Mouse (Mus musculus) right cerebral cortex, postnatal 14 days (tissue): Measurements from ENCODE around the gene Cd300lb.
"Not testable (repeated sequence)": the region's sequence is repeated elsewhere in the genome, so short reads cannot be mapped to it uniquely, and the experiment has no call there.

Experiments used
- DNase-seq: peaks from one replicate; pipeline ENCODE4 v3.0.0; 2022

The Cd300lb gene

DNA sequence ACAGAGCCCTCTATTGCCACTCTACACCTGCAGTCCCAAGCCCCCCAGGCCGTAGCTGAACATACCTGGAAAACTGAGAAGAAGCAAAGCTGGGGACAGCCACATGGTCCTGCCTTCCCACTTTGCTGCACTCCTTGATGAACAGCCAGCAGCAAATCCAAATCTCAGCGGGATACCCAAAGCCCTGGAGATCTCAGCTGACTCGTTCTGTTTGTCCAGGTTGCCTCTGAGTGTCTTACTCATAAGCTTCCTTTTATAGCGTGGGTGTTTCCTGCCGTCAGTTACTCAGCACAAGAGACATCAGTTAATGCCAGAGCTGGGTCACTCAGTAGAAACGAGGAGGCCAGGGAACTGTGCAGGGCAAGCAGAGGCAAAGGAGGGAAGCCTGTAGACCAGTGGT is at the start of gene Cd300lb:
TSS of gene Cd300lb (minus strand) at position 243 of the 400 bp plus-strand sequence.
- DNase-seq: no peak

DNA sequence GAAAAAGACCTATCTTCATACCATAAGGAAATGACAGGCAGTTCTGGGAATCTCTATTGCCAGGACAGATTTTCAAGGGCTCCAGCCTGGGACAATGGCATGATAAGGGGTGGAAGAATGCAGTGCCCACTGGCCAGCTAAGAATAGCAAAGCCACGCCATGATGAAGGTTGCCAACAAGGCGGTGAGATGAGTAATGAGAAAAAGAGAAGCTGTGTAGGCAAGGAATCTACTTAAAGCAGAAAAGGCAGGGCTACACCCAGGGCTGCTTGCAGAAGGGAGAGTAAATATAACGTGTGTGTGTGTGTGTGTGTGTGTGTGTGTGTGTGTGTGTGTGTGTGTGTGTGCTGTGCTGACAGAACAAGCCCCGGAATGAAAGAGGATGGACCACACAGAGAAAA is 47.7 kb upstream of the Cd300lb start:
- no peak for DNase-seq

DNA sequence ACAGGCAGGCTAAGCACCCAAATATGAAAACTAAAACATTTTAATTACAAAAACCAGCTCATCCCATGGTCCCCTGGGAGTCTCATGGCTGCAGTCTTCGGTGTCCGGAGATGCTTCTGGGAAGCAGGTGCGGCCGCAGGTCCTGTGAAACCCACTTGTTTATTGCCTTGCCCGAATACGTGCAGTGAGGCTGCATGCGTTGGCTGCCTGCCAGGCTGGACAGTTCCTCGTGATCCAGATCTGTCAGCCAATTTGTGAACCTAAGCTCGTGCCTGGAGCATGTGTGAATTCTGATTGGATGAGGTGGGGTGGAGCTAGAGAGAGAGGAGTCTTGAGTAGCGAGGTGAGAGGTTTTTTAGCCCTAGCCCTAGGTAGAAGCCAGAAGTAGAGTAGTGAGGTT is 38.5 kb upstream of the Cd300lb start:
- DNase-seq: no peak

DNA sequence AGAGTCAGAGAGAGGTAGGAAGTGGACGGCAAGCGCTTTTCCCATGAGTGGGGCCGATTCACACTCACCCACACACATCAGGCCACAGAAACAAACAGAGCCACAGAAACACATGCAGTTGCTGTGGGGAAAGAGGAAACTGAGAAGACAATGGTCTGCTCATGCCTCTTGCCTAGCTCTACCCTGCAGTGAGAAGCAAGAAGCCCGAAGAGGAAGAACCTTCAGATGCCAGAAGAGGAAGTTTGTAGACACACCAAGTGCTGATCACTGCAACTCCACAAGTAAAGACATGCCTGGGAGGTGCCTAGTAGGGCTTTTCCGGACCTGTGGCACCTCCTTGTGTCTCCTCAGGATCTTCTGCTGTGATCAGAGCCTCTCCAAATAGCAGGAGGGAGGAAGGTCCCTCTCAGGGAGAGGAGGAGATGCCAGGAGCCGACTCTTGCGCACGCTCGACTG is 34.6 kb upstream of the Cd300lb start, which contains the start of gene Cd300c:
TSS of gene Cd300c (minus strand) at position 406 of the 456 bp plus-strand sequence.
- no peak for DNase-seq

DNA sequence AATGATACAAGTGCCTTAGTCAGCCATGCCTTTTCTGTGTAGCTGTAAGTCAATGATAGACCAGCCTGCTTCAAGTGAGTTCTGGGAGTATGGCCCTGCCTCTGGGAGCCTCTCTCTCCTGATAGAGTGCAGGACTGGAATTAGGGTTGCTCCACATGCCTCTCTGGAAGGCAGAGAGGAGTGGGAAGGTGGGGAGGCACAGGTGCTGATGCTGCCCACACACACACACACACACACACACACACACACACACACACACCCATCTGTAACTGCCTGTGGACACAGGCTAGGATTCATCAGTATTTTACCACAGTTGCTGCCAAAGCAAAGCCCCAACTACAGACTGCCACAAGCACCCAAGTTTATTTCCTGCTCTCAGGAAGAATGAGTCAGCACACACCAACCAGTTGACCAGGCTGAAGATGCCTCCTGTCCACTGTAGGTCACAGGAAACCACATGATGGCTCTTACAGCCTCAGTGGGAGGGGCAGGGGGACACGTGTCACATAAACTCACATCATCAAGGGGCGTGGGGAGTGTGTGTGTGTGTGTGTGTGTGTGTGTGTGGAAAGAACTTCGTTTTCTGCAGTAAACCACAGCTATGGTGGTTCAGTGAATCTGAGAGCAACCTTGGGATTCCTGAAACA is 31.1 kb upstream of the Cd300lb start:
- no peak for DNase-seq

DNA sequence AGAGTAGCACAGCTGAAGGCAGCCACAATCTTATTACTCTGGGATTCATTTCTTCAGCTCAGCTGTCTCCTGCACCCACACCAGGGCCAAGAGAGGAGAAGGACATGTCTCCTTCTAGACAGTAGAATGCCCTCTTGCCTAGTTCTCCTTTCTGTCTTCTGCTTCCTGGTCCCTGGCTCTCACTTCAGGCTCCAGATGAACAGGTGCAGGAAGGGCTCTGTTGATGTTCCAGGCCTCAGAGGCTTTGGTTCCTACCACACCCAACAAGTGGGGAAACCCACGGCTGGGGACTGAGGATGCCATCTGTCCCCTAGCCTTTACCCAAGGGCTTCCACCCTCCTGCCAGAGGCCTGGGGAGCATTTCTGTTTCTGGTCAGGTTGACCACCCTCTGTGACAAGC is 26.2 kb upstream of the Cd300lb start:
- DNase-seq: no peak

DNA sequence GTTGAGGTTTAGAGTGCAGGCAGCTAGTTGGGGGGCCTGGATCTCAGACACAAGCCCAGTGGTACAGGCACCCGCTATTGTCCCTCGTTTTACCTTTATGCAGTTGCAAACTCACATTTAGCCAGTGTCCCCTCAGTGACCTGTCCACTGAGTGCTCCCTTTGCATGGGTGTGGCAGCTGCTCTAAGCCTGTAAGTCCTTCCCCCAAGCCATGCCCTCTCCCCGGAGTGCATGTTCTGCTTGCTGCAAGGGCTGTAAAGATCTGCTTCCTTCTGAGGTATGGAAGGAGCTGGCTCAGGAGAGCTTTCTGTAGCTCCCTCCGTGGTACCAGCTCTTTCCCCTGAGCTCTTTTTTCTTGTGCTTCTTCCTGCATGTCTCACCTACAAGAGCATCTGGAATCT is 595 bp downstream of the Cd300lb start:
- no peak for DNase-seq

DNA sequence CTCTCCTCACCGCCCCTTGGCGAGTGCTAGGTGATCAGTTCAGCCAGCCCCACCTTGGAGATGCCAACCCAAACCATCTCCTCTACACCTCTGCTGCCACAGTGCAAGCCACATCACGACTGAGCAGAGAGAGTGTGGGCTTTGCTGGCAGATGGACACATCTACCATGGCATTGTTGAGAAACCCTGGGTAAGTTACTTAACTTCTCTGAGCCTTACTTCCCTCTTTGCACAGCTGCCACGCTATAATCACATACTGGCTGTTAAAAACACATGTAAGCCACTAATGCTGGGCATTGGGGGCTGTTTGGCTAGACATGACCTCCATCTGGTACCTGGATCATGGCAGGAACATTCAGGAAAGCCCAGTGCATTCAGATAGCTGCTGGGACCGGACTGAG is 3.1 kb downstream of the Cd300lb start:
- no peak for DNase-seq

DNA sequence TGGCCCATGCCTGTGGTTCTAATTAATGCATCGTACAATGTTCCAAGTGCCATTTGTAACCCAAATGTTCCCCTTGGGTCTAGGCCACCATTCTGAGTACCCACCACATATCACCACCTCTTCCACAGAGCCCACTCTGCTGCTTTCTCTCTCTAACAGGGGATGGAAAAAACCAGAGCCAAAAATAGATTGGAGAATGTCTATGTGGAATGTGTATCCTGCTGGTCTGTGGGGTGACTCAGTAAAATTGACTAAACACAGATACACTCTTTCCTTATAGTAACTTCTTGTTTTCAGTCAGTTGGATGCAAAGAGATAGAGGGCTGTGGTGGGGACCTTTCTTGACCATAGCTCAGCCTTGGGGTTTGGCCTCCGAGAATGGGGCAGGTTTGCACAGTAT is 4.6 kb downstream of the Cd300lb start:
- DNase-seq: no peak

DNA sequence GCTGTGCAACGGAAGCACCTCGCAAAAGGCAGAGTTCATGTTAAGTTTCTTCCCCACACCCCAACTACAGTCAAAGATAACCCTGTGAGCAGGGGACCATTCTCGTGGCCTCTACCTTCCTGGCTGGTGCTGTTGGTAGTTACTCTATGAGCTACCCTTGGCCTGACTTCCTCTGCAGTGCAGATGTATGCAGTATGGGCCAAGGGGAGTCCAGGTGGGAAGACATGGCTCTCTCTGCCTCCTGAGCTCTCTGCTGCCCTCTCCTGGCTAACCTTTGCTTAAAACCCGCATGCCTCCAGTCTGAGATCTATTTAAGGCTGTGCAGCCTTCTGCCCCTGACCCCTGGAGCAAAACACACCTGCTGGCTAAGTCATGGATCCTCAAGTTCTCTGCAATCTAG is 10.2 kb downstream of the Cd300lb start:
- DNase-seq: no peak

DNA sequence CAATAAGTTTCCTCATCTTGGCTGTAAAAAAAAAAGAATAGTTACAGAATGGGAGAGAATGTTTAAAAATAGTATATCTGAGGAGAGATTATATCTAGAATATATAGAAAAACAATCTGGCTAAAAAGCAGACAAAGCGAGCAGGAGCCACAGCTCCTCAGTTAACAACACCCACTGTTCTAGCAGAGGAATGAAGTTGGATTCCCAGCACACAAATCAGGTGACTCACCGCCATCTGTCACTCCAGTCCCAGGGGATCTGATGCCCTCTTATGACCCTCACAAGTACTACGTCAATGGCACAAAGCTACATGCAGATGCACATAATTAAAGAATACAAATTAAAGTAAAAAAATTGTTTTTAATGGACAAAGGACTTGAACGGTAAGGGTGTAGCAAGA is 11.7 kb downstream of the Cd300lb start:
- no peak for DNase-seq

DNA sequence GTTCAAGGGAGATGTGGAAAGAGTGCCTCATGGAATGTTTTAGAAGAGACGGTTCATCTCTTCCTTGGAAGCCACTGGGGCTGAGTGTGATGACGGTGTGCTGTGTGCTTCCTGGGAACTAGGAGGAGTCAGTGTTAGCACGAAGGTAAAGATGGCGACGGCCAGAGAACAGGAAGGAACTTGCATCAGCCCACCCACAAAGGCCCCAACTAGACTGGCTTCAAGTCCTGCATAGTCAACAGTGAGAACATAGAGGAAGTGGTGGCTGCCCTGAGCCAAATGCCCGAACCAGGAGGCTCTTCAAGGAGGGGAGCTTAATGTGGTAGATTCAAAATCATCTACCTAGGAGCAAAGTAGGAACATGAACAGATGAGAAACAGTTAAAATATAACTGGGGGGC is 17.1 kb downstream of the Cd300lb start:
- DNase-seq: no peak

DNA sequence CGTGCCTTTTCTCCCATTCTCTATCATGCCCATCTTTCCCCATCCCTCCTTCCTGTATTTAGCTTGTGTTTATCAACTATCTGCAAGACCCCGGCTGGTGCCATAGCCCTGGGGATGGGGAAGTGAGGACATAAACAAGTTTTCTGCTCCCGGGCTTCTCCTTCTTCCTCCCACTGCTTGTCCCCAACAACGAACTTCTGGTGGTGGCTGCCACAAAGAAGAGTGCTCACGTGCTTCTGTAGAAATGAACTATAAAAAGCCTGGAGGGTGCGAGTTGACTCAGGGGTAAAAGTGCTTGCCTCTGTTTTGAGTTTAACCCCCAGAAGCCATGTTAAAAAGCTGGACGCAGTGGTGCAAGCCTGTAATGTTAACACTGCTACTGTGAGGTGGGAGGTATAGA is 19.2 kb downstream of the Cd300lb start:
- no peak for DNase-seq

DNA sequence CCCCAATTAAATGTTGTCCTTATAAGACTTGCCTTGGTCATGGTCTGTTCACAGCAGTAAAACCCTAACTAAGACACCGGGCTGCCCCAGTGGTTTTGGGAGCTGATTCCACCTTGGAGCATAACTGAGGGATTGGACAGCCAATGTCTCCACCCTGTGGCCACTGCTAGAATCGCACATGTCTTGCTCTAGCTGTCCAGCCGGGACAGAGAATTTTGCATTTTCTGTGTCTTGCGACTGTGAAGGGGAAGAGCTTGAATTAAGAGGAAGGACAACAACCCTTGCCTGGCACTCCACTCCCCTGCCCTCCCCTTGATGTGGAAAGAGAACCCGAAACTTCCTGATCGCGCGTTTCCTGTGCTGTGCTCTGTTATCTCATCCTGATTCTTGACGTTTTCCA is 21.3 kb downstream of the Cd300lb start:
- DNase-seq: peak; percentile 81

DNA sequence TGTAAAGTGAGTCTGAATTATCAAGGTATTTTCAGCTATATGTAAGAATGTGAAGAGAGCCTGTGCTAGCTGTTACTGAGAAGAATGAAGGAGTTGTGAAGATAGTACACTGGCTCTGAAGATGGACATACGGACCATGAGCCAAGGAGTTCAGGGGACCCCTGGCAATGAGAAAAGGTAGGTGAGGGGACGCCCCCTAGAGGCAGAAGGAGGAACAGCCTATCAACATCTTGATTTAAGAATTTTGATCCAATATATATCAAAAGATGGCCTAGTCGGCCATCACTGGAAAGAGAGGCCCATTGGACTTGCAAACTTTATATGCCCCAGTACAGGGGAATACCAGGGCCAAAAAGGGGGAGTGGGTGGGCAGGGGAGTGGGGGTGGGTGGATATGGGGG is 24.6 kb downstream of the Cd300lb start:
- not testable (repeated sequence) for DNase-seq

DNA sequence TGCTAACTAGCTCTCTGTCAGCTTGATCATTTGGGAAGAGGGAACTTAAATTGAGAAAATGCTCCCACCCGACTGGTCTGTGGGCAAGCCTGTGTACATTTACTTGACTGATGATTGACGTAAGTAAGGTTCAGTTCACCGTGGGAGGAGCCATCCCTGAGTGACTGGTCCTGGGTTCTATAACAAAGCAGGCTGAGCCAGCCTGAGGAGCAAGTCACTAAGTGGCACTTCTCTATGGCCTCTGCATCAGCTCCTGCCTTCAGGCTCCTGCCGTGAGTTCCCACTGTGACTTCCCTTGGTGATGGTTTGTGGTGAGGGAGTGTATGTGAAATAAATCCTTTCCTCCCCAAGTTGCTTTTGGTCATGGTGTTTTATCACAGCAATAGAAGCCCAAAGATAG is 26.1 kb downstream of the Cd300lb start:
- DNase-seq: no peak

DNA sequence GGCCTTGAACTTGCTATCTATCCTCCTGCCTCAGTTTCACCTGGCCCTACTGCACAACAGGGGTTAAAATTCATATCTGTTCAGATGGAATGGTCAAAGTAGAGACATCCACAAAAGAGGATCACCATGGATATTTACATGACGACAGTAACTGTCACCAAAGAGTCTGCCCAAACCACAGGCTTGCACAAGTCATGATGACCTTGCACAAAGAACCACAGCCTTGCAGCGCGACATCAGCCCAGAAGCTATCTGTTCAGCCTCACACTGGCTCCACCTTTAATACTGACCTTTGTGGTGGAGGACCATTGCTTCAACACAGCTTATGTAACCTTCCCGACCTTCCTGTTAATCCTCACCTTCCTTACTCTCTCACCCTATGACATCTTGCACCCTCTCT is 26.6 kb downstream of the Cd300lb start:
- no peak for DNase-seq

DNA sequence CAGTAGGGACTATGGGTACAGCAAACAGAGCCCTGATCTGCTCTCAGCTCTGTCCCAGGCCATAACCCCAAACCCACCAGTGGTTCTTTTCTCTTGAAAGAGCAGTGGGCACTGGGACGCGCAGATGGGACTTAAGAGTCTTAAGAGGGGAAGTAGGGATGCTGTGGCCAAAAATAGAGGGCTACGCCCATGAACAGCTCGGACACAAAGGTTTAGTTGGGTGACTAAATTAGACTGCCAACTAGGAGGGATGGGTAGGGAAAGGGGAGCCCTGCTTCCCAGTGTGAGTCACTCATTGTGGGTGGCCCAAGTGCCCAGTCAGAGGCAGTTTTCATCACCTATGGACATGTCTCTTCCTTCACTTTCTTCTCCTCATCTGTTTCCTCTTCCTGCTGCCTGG is 31.0 kb downstream of the Cd300lb start:
- DNase-seq: no peak

DNA sequence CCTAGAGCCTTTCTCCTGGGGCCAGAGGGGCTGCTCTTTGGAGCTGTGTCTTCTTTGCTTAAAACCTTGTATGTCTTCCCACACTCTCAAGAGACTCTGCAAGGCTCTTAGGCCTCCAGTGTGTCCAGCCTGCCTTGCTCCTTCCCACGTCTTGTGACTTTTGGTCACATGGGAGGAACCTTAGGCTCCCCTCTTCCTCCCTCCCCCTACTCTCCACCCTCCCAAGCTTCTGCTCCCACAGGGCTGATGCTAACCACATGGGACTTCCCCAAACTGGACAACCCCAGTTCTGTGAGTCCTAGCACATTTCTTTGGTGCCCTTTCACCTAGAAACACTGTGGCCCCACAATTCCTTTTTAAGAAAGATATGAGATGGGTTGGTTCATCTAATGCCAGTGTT is 36.2 kb downstream of the Cd300lb start:
- DNase-seq: no peak

DNA sequence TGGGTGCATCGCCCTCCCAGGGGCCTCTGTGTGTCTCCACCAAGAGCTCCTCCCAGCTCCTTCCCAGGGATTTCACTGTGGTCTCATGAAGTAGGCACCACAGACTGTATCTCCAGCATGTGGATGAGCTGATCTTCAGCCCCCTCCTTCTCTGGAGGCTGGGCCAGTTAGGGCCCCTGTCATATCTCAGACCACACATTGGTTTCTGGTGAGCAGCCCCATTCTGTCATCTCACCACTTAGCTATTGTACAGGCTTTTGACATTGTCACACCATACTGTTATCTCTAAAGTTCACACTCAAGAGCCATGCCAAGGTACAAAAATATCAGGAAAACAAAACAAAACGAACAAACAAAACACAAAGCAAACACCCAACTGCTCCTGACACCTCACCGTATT is 38.1 kb downstream of the Cd300lb start:
- DNase-seq: no peak

DNA sequence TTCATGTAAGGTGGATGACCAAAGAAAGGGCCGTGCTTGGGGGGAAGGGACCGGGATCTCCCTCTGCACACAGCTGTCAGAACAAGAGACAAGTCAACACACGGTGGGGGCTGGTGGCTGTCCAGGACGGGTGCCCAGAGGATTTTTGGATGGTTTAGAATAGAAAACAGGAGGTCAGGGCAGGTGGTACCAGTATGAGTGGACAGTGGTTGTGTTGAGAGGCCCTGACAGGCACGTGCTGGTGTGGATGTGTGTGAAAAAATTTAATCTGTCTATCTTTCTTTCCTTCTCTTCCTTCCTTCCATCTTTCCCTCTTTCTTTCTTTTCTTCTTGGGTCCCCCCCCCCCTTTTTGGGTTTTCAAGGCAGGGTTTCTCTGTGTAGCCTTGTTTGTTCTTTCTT is 43.6 kb downstream of the Cd300lb start:
- no peak for DNase-seq

DNA sequence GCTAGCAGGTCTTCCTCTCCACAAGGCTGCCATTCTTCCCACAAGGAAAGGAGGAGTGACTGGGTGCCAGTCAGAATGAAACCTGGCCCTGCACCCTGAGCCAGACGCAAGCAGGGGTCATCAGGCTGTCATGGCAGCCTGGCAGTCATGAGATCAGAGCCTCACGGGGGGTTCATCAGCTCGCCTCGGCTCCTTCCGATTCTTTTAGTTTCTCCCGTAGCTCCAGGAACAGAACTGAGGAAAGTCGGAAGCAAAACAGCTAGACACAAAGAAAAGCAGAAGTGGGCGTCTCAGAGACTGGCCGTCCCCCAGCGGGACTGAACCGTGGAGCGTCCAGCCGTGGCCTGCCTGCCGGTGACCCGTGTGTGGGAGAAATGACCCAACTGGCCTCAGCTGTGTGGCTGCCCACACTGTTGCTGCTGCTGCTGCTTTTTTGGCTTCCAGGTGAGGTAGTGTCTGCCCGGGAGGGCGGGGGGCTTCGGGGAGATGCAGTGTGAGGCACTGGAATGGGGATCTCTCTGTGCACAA is 44.1 kb downstream of the Cd300lb start, which contains the start of gene Cd300a:
TSS of gene Cd300a (plus strand) at position 51 of the 528 bp plus-strand sequence.
- no peak for DNase-seq

DNA sequence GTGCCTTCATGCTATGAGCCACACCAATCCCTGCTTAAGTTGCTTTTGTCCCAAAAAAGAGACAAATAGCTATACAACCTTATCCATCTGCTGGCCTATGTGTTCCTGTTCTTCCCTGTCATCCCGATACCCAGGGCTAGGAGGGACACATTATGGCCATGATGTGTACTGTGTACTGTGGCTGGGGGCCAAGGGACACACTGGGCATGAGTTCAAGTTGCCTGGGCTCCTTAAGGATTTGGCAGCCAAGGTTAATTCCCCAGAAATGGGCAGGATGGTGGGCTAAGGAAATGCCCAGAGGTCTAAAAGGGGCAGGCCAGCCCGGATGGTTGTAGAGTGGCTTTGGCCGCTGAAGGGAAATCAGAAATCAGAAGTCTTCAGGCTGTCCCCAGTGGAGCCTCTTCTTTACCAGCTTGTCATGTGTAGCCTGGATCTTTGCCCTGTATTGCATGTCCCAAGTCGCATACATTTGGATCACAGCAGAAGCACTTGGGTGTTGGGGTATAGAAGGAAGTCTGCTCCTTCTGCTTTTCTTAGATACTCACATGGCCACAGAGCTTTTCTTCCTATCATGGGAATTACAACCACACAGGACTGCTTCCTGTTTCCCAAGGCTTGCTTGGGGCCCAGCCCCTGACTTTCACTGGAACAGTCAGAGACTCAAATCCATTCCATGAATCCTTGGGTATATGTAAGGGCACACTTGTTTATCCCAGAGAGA is 49.6 kb downstream of the Cd300lb start:
- no peak for DNase-seq

DNA sequence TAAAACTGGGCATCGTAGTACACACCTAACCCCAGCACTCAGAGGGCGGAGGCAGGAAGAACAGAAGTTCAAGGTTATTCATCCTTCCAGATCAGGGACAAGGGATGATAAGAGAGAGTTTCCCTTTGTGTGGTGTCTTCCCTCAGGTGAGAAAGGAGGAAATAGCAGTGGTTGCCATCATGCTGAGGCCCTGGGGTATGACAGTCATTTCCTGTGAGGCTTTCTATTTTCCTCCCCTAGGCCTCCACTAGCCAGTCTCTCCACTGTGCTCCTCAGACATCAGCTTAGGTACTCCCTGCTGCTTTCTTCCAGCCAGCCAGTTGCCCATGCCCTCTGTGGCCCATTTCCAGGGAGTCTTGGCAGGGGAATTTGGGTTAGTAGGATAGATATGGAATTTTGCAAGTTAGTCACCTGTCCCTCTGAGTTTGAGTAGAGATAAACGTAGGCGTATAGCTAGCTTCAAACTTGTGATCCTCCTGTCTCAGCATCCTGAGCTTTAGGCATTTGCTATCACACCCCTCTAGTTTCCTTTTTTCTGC is 50.9 kb downstream of the Cd300lb start:
- no peak for DNase-seq
